Mouse (Mus musculus): ENCODE measurements around the gene Gna11.

Gna11 gene

DNA sequence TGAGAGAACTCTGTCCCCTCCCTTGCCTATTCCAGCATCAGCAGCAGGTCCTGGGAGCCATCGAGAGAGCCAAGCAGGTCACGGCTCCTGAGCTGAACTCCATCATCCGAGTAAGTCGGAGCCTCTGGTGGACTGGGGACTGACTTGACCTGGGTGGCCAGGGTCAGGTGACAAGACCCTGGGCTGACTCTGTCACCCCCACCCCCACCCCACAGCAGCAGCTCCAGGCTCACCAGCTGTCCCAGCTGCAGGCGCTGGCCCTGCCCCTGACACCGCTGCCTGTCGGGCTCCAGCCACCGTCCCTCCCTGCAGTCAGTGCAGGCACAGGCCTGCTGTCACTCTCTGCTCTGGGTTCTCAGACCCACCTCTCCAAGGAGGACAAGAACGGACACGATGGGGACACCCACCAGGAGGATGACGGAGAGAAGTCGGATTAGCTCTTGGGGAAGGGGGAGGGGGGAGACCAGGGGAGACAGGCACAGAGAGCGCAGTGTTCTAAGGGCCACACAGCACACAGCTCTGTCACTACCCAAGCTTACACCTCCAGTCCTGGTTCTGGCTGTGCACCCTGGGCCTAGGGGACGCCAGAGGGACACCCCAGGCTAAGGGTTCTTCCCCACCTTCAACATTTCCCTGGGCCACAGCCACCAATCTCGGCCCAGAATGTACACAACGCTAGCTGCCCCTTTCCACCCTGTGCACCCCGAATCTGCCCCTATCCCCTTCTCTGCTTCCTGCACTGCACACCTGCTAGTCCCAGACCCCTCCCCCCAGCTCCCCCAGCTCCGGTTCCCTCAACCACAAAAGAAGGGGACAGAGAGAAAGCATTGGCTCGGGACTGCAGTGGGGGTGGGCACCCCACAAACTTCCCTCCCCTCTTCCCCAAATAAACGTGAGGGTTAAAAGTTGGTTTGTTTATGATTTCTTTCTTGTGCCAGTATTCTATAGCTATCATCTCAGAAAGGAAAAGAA is 20.6 kb upstream of the Gna11 start:
- DNase-seq (ENCODE audit: low spot score): no peak

- DNase-seq (ENCODE audit: low spot score): peak; percentile 49
These were observed 19.7 kb upstream of the Gna11 start for GRCm38 (mm10) chr10:81564734-81565133.

- DNase-seq (ENCODE audit: low spot score): peak; percentile 61
These were observed 19.2 kb upstream of the Gna11 start for GRCm38 (mm10) chr10:81564216-81564615.

- peak; percentile 47 for DNase-seq (ENCODE audit: low spot score)
These were observed 18.5 kb upstream of the Gna11 start for GRCm38 (mm10) chr10:81563481-81563880.

DNA sequence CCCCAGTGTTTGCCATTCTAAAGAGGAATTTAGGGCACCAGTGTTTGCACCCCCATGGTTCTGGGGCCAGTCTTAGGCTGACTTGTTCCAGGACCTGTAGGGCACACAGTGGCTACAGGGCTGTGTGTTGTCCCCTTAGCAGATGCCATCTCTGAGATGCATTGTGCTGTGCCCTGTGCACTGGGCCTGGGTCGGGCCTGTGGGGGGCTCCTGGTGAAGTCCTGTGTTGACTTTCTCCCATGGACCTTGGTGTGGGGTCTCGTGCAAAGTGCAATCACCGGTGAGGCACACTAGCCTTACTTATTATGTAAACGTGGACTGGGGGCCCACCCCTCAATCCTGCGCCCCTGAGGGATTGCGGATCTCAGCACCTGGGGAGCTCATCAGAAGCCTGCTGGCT is 17.4 kb upstream of the Gna11 start:
- no peak for DNase-seq (ENCODE audit: low spot score)

- DNase-seq (ENCODE audit: low spot score): peak; percentile 53
These were observed 15.9 kb upstream of the Gna11 start for GRCm38 (mm10) chr10:81560719-81561459.

GRCm38 (mm10) chr10:81559627-81560539 is 14.9 kb upstream of the Gna11 start:
- DNase-seq (ENCODE audit: low spot score): peak; percentile 68

DNA sequence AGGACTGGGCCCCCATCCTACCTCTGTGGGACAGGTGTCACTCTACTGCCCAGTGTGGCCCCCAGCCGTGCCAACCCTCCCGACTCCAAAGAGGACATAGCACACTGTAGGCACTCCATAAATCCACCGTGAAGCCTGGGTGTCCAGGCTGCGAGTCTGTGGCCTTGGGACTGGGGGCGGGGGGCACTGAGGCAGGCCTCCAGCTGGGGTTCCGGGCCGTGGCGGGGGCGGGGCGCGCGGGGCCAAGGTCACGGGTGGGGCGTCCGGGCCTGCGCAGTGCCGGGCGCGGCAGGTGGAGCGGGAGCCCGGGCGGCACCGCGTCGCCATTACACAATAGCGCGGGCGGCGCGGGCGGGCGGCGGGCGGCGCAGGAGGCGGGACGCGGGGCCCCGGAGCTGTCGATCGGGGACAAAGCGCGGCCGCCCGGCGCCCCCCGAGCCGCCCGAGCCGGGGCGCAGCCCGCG is 14.2 kb upstream of the Gna11 start, which contains the start of gene Aes:
TSS of gene Aes (plus strand) at position 326 of the 464 bp plus-strand sequence.
- peak; percentile 90 for DNase-seq (ENCODE audit: low spot score)

DNA sequence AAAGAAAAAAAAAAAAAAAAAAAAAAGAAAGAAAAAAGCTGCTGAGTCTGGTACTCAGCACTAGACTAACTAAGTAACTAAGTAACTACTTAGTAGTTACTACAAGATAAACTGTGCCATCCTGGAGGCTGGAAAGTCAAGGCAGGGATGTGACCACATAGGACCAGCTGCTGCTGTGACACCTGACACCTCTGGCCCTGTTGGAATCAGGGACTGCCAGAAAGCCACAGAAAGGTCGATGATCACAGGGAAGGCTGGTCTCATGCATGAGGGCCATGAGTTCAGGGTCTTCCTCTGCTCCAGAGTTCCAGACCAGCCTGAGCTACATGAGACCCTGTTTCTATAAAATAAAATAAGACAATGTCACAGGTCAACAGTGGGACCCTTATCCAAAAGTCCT is 12.5 kb upstream of the Gna11 start:
- no peak for DNase-seq (ENCODE audit: low spot score)

GRCm38 (mm10) chr10:81556282-81556681 is 11.3 kb upstream of the Gna11 start:
- DNase-seq (ENCODE audit: low spot score): no peak

DNA sequence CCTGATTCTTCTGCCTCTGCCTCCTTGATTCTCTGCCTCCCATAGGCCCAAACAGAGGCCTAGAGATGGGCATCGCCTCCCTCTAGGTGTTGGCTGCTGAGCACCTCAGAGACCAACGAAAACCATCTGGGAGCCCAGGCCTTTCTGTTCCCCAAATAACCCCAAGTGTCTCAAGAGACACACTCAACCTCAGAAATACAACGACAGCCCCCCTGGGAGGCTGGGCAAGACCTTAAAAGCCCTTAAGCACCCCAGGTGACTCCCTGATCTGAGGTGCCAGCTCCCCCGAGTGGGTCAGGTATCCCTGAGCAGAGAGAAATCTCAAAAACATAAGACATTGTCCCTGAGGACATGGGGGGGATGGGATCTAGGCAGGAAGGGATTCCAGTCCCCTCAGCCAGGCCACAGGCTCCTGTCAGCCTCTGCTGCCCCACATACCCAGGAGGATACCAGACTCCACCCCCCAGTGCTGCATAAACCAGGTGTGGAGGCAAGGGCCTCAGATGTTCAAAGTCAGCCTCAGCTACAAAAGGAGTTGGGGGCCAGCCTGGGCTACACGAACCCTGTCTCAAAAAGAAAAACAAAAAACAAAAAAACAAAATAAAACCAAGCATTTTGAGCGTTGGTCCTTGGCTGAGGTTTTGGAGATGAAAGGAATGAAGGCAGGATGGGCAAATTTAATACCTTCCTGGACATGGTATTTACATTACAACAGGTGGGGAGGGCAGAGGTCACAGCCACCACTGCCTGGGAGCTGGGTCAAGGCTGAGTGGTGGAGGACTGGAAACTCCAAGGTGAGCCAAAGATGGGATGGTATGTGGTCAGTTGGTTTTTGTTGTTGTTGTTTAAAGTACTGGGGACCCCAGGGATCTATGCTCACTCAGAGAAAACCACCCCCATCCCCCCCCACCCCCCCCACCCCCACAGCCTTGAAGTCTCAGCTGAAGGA is 9.1 kb upstream of the Gna11 start:
- DNase-seq (ENCODE audit: low spot score): no peak

DNA sequence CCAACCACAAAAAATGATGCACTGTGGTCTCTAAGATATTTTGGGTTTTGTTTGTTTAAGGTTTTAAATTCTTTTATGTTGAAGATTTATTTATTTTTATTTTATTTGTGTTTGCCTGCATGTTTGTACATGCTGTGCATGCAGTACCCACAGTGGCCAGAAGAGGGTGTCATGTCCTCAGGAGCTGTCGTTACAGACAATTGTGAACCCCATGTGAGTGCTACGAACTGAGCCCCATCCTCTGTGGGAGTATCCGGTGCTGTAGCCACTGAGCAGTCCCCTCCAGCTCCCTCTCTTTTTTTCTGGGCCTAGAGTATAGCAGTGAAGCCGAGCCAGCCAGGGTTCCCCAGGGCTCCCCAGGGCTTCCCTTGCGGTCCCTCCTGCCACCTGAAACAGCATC is 8.2 kb upstream of the Gna11 start:
- DNase-seq (ENCODE audit: low spot score): no peak

DNA sequence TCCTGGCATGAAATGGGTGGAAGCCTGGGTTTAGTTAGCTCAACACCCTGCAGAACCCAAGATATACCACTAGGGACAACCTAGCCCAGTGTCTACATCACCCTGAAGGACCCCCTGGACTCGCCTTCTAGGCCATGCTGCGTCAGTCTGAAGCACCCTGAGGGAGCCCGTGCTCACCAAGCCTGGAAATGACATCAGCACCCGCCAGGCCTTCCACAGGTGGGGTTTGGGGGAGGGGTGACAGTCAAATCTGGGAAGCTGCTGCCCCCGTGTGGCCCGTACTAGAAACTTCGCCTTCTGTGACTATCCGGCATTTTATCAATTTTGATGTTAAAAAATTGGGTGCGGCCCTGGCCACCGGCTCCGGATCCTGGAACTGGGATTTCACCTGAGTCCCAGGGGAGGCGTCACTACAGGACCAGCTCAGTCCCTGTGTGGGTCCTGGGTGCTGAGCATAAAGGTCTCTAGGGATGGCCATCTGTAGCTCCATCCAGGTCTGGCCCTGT is 6.7 kb upstream of the Gna11 start:
- DNase-seq (ENCODE audit: low spot score): peak; percentile 75

- peak; percentile 69 for DNase-seq (ENCODE audit: low spot score)
These were observed 5.3 kb upstream of the Gna11 start for GRCm38 (mm10) chr10:81550257-81550656.

GRCm38 (mm10) chr10:81548944-81549343 is 4.0 kb upstream of the Gna11 start:
- DNase-seq (ENCODE audit: low spot score): no peak

- DNase-seq (ENCODE audit: low spot score): no peak
These were observed 2.0 kb upstream of the Gna11 start for GRCm38 (mm10) chr10:81546788-81547571.

DNA sequence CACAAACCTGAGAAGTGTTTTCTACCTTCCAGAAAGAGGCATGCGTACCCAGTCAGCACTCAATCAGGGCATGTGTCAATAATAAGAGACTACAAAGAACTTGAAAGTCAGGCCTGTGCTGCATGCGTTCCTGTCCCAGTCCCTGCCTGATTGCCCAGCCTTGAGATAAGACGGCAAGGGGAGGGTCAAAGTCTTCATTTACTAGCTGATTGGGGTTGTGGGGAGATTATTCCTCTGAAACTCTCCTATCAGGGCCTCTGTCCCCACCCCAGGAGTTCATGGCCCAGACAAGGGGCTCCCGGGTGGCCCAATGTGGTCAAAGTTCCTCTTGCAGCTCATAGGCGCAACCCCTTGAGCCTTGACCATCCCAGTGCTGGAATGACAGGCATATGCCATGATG is 1.3 kb upstream of the Gna11 start:
- DNase-seq (ENCODE audit: low spot score): no peak

- DNase-seq (ENCODE audit: low spot score): no peak
These were observed 462 bp downstream of the Gna11 start for GRCm38 (mm10) chr10:81544296-81545160.

DNA sequence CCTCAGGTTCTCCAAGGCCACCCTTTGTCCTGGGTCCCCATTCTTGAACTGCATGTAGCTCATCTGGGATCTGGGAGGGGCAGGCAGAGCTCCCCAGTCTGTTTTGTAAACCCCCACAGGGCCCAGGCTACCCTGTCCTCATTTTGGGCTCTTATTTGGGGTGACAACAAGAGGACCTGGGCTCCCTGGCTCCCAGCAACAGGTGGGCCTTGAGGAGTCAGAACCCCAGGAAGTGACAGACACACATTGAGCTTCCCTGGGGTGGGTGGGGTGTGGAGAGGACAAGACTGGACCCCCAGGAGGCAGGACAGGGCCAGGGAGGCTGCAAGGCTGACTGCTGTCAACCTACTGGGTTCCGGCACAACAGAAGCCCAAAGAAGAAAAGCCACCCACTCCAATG is 1.4 kb downstream of the Gna11 start:
- no peak for DNase-seq (ENCODE audit: low spot score)
